10 mouse cellular contexts compared by ENCODE assay signal in genomic region chr14:73105407-73106185, GRCm38 (mm10). TPM values are rescaled to one million over a fixed set of nuclear protein-coding genes. Genes with fewer than 3 reads are reported as not detected.
DNase-seq lines count a peak whose midpoint lies in the region; ATAC-seq lines count a peak whose summit lies in the region.
"Had no signal": no experiment of that assay in that cellular context is flagged by ENCODE, and none has a peak within 500 bp of the region (broad histone marks: within the 10 kb centered on the region; RNA-seq: fewer than 3 reads in every experiment).

No protein-coding gene starts in this region.

- no peak for DNase-seq in midbrain, embryonic 10.5 days (ENCODE audit: low spot score)
- DNase-seq in thymus, postnatal 4 days = peak; percentile 59
- DNase-seq in right cerebral cortex, postnatal 14 days = no peak
- no peak for DNase-seq in lung, postnatal 14 days
- no peak for DNase-seq in cerebellum, postnatal 10 days
- DNase-seq: cerebellum, adult 11-12 months had no signal

- H3K9me3 ChIP-seq in midbrain, embryonic 13.5 days = no peaks in the 10 kb centered on the region
- no peaks in the 10 kb centered on the region for H3K9me3 ChIP-seq in midbrain, embryonic 10.5 days (replicated peaks)

- no peak overlapping the region for H3K4me2 ChIP-seq in midbrain, embryonic 13.5 days (replicated peaks)

- H3K27me3 ChIP-seq in midbrain, embryonic 13.5 days = no peaks in the 10 kb centered on the region
- H3K27me3 ChIP-seq in midbrain, embryonic 10.5 days (ENCODE audit: low read depth, poor library complexity, severe bottlenecking) = no peaks in the 10 kb centered on the region; the same call in 1 of the 2 replicates

- H3K4me3 ChIP-seq in midbrain, embryonic 13.5 days (replicated peaks) = no peak overlapping the region
- no peak overlapping the region for H3K4me3 ChIP-seq in midbrain, embryonic 10.5 days
- H3K4me3 ChIP-seq: heart, adult 2 months had no signal

- 0 out of 2 replicates have a peak, but pooled peaks have one; percentile 43 for ATAC-seq in midbrain, embryonic 13.5 days
- ATAC-seq in granulocyte monocyte progenitor cell, adult 5-6 weeks (replicated peaks; ENCODE audit: poor library complexity, severe bottlenecking) = peak; percentile 94
- ATAC-seq in megakaryocyte progenitor cell, adult 5-6 weeks (replicated peaks; ENCODE audit: poor library complexity) = peak; percentile 87

- no peak overlapping the region for H3K27ac ChIP-seq in midbrain, embryonic 13.5 days
- no peak overlapping the region for H3K27ac ChIP-seq in midbrain, embryonic 10.5 days (replicated peaks)
- H3K27ac ChIP-seq: heart, adult 2 months had no signal

- peaks cover 9% of the 10 kb centered on the region; the same call in 1 of the 2 replicates for H3K4me1 ChIP-seq in midbrain, embryonic 13.5 days (replicated peaks)
- H3K4me1 ChIP-seq in midbrain, embryonic 10.5 days = peaks cover 13% of the 10 kb centered on the region

- no peaks in the 10 kb centered on the region for H3K36me3 ChIP-seq in midbrain, embryonic 13.5 days
- no peaks in the 10 kb centered on the region for H3K36me3 ChIP-seq in midbrain, embryonic 10.5 days

- WGBS in midbrain, embryonic 13.5 days = 50% methylated on average over 11 of the region's 11 CpGs
- WGBS in midbrain, embryonic 10.5 days = 77% methylated on average over 11 of the region's 11 CpGs

- H3K9ac ChIP-seq in midbrain, embryonic 13.5 days (replicated peaks) = no peak overlapping the region

RNA-seq across cellular contexts. Expression of gene Rcbtb2, which starts 17.2 kb away (rescaled TPM):
- polyA plus RNA-seq in midbrain, embryonic 13.5 days (2015; fragmentation: Nextera tagmentation; extraction: Ambion mirVana) = 103 and 104 TPM in 2 replicates
- 163 and 168 TPM in 2 replicates for polyA plus RNA-seq in midbrain, embryonic 10.5 days (2016; fragmentation: Nextera tagmentation; extraction: Ambion mirVana)
- total RNA-seq in granulocyte monocyte progenitor cell, adult 5-6 weeks (2014; fragmentation: Nextera tagmentation) = 33.5 and 57.3 TPM in 2 replicates
- 28.0 and 35.6 TPM in 2 replicates for total RNA-seq in granulocyte monocyte progenitor cell, adult 5-6 weeks (2017)
- total RNA-seq in megakaryocyte progenitor cell, adult 5-6 weeks (2015) = 51.8 and 54.3 TPM in 2 replicates
- 25.6 and 31.8 TPM in 2 replicates for total RNA-seq in megakaryocyte progenitor cell, adult 5-6 weeks (2017)

RNA-seq across cellular contexts. Expression of gene Cysltr2, which starts 56.7 kb away (rescaled TPM):
- polyA plus RNA-seq in midbrain, embryonic 13.5 days (2015; fragmentation: Nextera tagmentation; extraction: Ambion mirVana) = not detected in 2 replicates
- polyA plus RNA-seq in midbrain, embryonic 10.5 days (2016; fragmentation: Nextera tagmentation; extraction: Ambion mirVana) = not detected in 2 replicates
- total RNA-seq in granulocyte monocyte progenitor cell, adult 5-6 weeks (2014; fragmentation: Nextera tagmentation) = 1.4 TPM in 1 of 2 replicates, not detected in the other
- total RNA-seq in granulocyte monocyte progenitor cell, adult 5-6 weeks (2017) = 0.39 TPM in 1 of 2 replicates, not detected in the other
- 0.44 and 1.8 TPM in 2 replicates for total RNA-seq in megakaryocyte progenitor cell, adult 5-6 weeks (2015)
- 0.98 TPM in 1 of 2 replicates, not detected in the other for total RNA-seq in megakaryocyte progenitor cell, adult 5-6 weeks (2017)

Comparison
In these comparisons a context has a peak if more than half of its experiments do, and no peak if none do; other contexts are left out.
1. ATAC-seq: peak in every context shown above with its lines; median percentile 94 in granulocyte monocyte progenitor cell, adult 5-6 weeks; 87 in megakaryocyte progenitor cell, adult 5-6 weeks; 43 in midbrain, embryonic 13.5 days.